In genomic region chr8:94994006-94994405, GRCm38 (mm10) we compare ENCODE assay signal across 9 mouse cellular contexts. TPM values are rescaled to one million over a fixed set of nuclear protein-coding genes. Genes with fewer than 3 reads are reported as not detected.
DNase-seq lines count a peak whose midpoint lies in the region; ATAC-seq and TF ChIP-seq lines count a peak whose summit lies in the region.
"Had no signal": no experiment of that assay in that cellular context is flagged by ENCODE, and none has a peak within 500 bp of the region (broad histone marks: within the 10 kb centered on the region; RNA-seq: fewer than 3 reads in every experiment).

No protein-coding gene starts in this region.

- DNase-seq in gastrocnemius, postnatal 14 days = peak; percentile 37
- no peak for DNase-seq in gastrocnemius, adult 18-20 months (ENCODE audit: low spot score)
- DNase-seq in heart, adult 8-10 months (ENCODE audit: low spot score) = peak; percentile 31
- DNase-seq in kidney, postnatal 10 days = peak; percentile 83
- no peak for DNase-seq in liver, embryonic 13.5 days
- peak; percentile 80 for DNase-seq in right cerebral cortex, adult 18-20 months
- DNase-seq in urinary bladder, postnatal 36 days (ENCODE audit: low spot score in 2 of 2) = no peak

- no peak overlapping the region for H3K4me3 ChIP-seq in cortical plate, adult 2 months (ENCODE audit: insufficient read depth, low read length)
- H3K4me3 ChIP-seq in liver, embryonic 13.5 days (replicated peaks) = no peak overlapping the region
- H3K4me3 ChIP-seq: stomach, embryonic 15.5 days had no signal

- H3K9ac ChIP-seq in liver, embryonic 13.5 days = 0 out of 2 replicates have a peak overlapping the region, but pooled peaks have one; percentile 7
- H3K9ac ChIP-seq: stomach, embryonic 15.5 days had no signal

- no peaks in the 10 kb centered on the region for H3K9me3 ChIP-seq in liver, embryonic 13.5 days (replicated peaks)
- H3K9me3 ChIP-seq: stomach, embryonic 15.5 days had no signal

- peak overlapping the region; percentile 83; the same call in 1 of the 2 replicates for H3K27ac ChIP-seq in cortical plate, adult 2 months (ENCODE audit: insufficient read depth, low read length)
- peak overlapping the region; percentile 66; the same call in 1 of the 2 replicates for H3K27ac ChIP-seq in liver, embryonic 13.5 days
- H3K27ac ChIP-seq: stomach, embryonic 15.5 days had no signal

- no peak overlapping the region for H3K4me2 ChIP-seq in liver, embryonic 13.5 days
- H3K4me2 ChIP-seq: stomach, embryonic 15.5 days had no signal

- WGBS in liver, embryonic 13.5 days (ENCODE audit: insufficient replicate concordance) = 36% methylated on average over 12 of the region's 14 CpGs

- no peak for TF ChIP-seq POLR2A in cortical plate, adult 2 months (IDR thresholded peaks at IDR 0.05; ENCODE audit: extremely low read depth, insufficient read depth, low read length)

- no peak for TF ChIP-seq CTCF in cortical plate, adult 2 months (IDR thresholded peaks at IDR 0.05; ENCODE audit: extremely low read depth, insufficient read depth, low read length)

- intact Hi-C loops in gastrocnemius, postnatal 14 days (cut with DNase I; ENCODE audit: low total_unique reads) = no loop called here

- no peaks in the 10 kb centered on the region for H3K27me3 ChIP-seq in liver, embryonic 13.5 days
- H3K27me3 ChIP-seq: stomach, embryonic 15.5 days had no signal

- peaks cover 5% of the 10 kb centered on the region; the same call in 1 of the 2 replicates for H3K4me1 ChIP-seq in cortical plate, adult 2 months (ENCODE audit: control insufficient read depth, insufficient read depth, low read length)
- peaks cover 99% of the 10 kb centered on the region for H3K4me1 ChIP-seq in liver, embryonic 13.5 days (replicated peaks)

- ATAC-seq in liver, embryonic 13.5 days (ENCODE audit: low read depth) = no peak

- H3K36me3 ChIP-seq in liver, embryonic 13.5 days = peaks cover 83% of the 10 kb centered on the region
- H3K36me3 ChIP-seq: stomach, embryonic 15.5 days had no signal

RNA-seq across cellular contexts. Expression of gene Adgrg1, which starts 19.5 kb away (rescaled TPM):
- total RNA-seq in gastrocnemius, postnatal 14 days (2021) = 10 to 100 TPM; 21.4 to 38.2 TPM
- 10 to 100 TPM; 19.8 to 24.3 TPM for total RNA-seq in gastrocnemius, adult 18-20 months (2021)
- polyA plus RNA-seq in cortical plate, adult 2 months (2012; rRNA removed) = 63.4 and 63.8 TPM in 2 replicates
- 10 to 100 TPM; 41.3 to 63.6 (median 51.8) TPM for total RNA-seq in heart, adult 8-10 months (2022)
- 42.7 and 55.6 TPM in 2 replicates for polyA plus RNA-seq in liver, embryonic 13.5 days (2015; fragmentation: Nextera tagmentation; extraction: Ambion mirVana)

RNA-seq across cellular contexts. Expression of gene Adgrg3, which starts 23.5 kb away (rescaled TPM):
- under 1 TPM; 0.33 TPM for total RNA-seq in gastrocnemius, postnatal 14 days (2021)
- under 1 TPM; 0.26 to 0.80 TPM for total RNA-seq in gastrocnemius, adult 18-20 months (2021)
- 0.30 and 0.40 TPM in 2 replicates for polyA plus RNA-seq in cortical plate, adult 2 months (2012; rRNA removed)
- total RNA-seq in heart, adult 8-10 months (2022) = 1 to 10 TPM in 3 of 4 experiments, under 1 TPM in 1; 0.75 to 1.3 (median 1.2) TPM
- polyA plus RNA-seq in liver, embryonic 13.5 days (2015; fragmentation: Nextera tagmentation; extraction: Ambion mirVana) = 5.5 and 6.0 TPM in 2 replicates

Comparison
In these comparisons a context has a peak if more than half of its experiments do, and no peak if none do; other contexts are left out.
1. DNase-seq: peak in gastrocnemius, postnatal 14 days (single experiment), heart, adult 8-10 months (single experiment), kidney, postnatal 10 days (single experiment) and right cerebral cortex, adult 18-20 months (single experiment); none in gastrocnemius, adult 18-20 months (single experiment), liver, embryonic 13.5 days (single experiment) and urinary bladder, postnatal 36 days (0 of 2).